Mouse (Mus musculus) brain, embryonic 14.5 days (tissue): ENCODE measurements around the gene Dnajc6.

ENCODE experiments used
- CTCF ChIP-seq: fragments of 200-500 bp; IDR thresholded peaks from 2 replicates; pipeline ENCODE4 v1.5.1; 2012; ENCODE audit warnings: inconsistent platforms, mild to moderate bottlenecking, moderate library complexity, borderline replicate concordance; ENCODE audit not compliant: insufficient read depth, insufficient read length; ENCODE audit errors: extremely low read depth
- POLR2A ChIP-seq: fragments of 200-500 bp; IDR thresholded peaks from 2 replicates; pipeline ENCODE4 v1.6.1; 2012; ENCODE audit warnings: mild to moderate bottlenecking, inconsistent platforms, borderline replicate concordance; ENCODE audit not compliant: poor library complexity, insufficient read depth, insufficient read length, severe bottlenecking; ENCODE audit errors: extremely low read depth

DNA sequence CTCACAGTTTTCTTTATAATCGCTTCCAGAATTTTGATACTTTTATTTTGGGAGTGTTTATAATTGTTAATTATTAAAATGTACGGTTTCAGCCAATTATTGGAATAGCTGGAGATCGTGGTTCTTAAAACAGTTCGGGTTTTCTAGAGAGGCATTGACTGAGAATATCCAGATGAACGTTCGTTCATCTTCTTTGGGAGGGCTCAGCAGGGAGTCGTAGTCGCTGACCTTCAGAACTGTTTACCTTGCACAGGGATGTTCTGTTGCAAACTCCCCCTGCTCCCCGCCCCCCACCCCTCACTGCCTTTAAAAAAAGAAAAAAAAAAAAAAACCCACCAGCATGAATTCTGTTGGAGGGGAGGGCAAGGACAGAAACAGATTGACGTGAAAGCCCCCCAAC, 12.0 kb downstream of the Dnajc6 start:
- TF ChIP-seq CTCF (no peak), POLR2A (no peak)
